Mouse (Mus musculus) ZHBTc4 (cell line): ENCODE measurements around the gene Orc3.
"Not testable (repeated sequence)": the region's sequence is repeated elsewhere in the genome, so short reads cannot be mapped to it uniquely, and the experiment has no call there.

Source experiments
- DNase-seq: peaks from one replicate; pipeline ENCODE4 v3.0.0-alpha.2; 2011; ENCODE audit warnings: low read depth, low spot score

Orc3 gene

GRCm38 (mm10) chr4:34582476-34582875 is 32.3 kb downstream of the Orc3 start:
- peak; percentile 78 for DNase-seq

- peak; percentile 46 for DNase-seq
Observed at GRCm38 (mm10) chr4:34581990-34582389, 32.8 kb downstream of the Orc3 start.

- DNase-seq = not testable (repeated sequence)
Observed at GRCm38 (mm10) chr4:34581489-34581888, 33.3 kb downstream of the Orc3 start.

GRCm38 (mm10) chr4:34579215-34579614 is 35.5 kb downstream of the Orc3 start:
- DNase-seq = peak; percentile 41

GRCm38 (mm10) chr4:34577028-34577427 is 37.7 kb downstream of the Orc3 start:
- no peak for DNase-seq

GRCm38 (mm10) chr4:34572876-34573275 is 41.9 kb downstream of the Orc3 start:
- no peak for DNase-seq

GRCm38 (mm10) chr4:34566226-34566625 is 48.5 kb downstream of the Orc3 start:
- no peak for DNase-seq

GRCm38 (mm10) chr4:34560971-34561370 is 53.8 kb downstream of the Orc3 start:
- peak; percentile 78 for DNase-seq

- no peak for DNase-seq
Observed at GRCm38 (mm10) chr4:34556183-34556582, 58.6 kb downstream of the Orc3 start.

GRCm38 (mm10) chr4:34555604-34556003 is 59.1 kb downstream of the Orc3 start:
- no peak for DNase-seq

GRCm38 (mm10) chr4:34554596-34554995 is 60.1 kb downstream of the Orc3 start:
- no peak for DNase-seq

GRCm38 (mm10) chr4:34551966-34552365 is 62.8 kb downstream of the Orc3 start:
- no peak for DNase-seq

GRCm38 (mm10) chr4:34551098-34551809 is 63.5 kb downstream of the Orc3 start:
- DNase-seq = peak; percentile 79

- no peak for DNase-seq
Observed at GRCm38 (mm10) chr4:34550748-34551097, 64.0 kb downstream of the Orc3 start, which contains the start of gene Akirin2. TSS of gene Akirin2 (plus strand) at chr4:34550937.

- peak; percentile 97 for DNase-seq
Observed at GRCm38 (mm10) chr4:34549981-34550747, 64.6 kb downstream of the Orc3 start.

- no peak for DNase-seq
Observed at GRCm38 (mm10) chr4:34529941-34530340, 84.8 kb downstream of the Orc3 start.

GRCm38 (mm10) chr4:34529379-34529778 is 85.4 kb downstream of the Orc3 start:
- DNase-seq = no peak

- DNase-seq = no peak
Observed at GRCm38 (mm10) chr4:34528430-34529100, 86.2 kb downstream of the Orc3 start.

GRCm38 (mm10) chr4:34526771-34527170 is 88.0 kb downstream of the Orc3 start:
- DNase-seq = no peak

GRCm38 (mm10) chr4:34523586-34523985 is 91.2 kb downstream of the Orc3 start:
- DNase-seq = no peak

GRCm38 (mm10) chr4:34522846-34523245 is 91.9 kb downstream of the Orc3 start:
- no peak for DNase-seq
